ENCODE assay signal across 10 mouse cellular contexts in genomic region chr5:76763148-76763701, GRCm38 (mm10).
DNase-seq lines count a peak whose midpoint lies in the region; ATAC-seq and TF ChIP-seq lines count a peak whose summit lies in the region.
"Had no signal": no experiment of that assay in that cellular context is flagged by ENCODE, and none has a peak within 500 bp of the region (broad histone marks: within the 10 kb centered on the region; RNA-seq: fewer than 3 reads in every experiment).

No protein-coding gene starts in this region.

- 32% methylated on average over 10 of the region's 10 CpGs for WGBS in lung, embryonic 14.5 days
- WGBS in forebrain, embryonic 13.5 days, result 41% methylated on average over 10 of the region's 10 CpGs
- 67% methylated on average over 10 of the region's 10 CpGs for WGBS in limb, embryonic 12.5 days
- WGBS in stomach, embryonic 14.5 days, result 21% methylated on average over 10 of the region's 10 CpGs

- intact Hi-C loops in left cerebral cortex, postnatal 14 days (cut with DNase I), result no loop called here

- H3K9me3 ChIP-seq in lung, embryonic 14.5 days (ENCODE audit: low read depth, low read length), result peaks cover 4% of the 10 kb centered on the region; the same call in 1 of the 2 replicates
- 0 out of 2 replicates have a peak, but pooled peaks cover 5% of the 10 kb centered on the region for H3K9me3 ChIP-seq in forebrain, embryonic 13.5 days (replicated peaks)
- peaks cover 6% of the 10 kb centered on the region; the same call in 1 of the 2 replicates for H3K9me3 ChIP-seq in limb, embryonic 12.5 days
- peaks cover 5% of the 10 kb centered on the region; the same call in 1 of the 2 replicates for H3K9me3 ChIP-seq in stomach, embryonic 14.5 days (ENCODE audit: control insufficient read depth, low read depth, low read length)

- peak overlapping the region; percentile 38; the same call in 1 of the 2 replicates for H3K27ac ChIP-seq in lung, embryonic 14.5 days (ENCODE audit: low read depth)
- H3K27ac ChIP-seq in forebrain, embryonic 13.5 days, result peak overlapping the region; percentile 77
- H3K27ac ChIP-seq in limb, embryonic 12.5 days, result peak overlapping the region; percentile 41; the same call in 1 of the 2 replicates
- no peak overlapping the region for H3K27ac ChIP-seq in stomach, embryonic 14.5 days (ENCODE audit: low read length)

- H3K9ac ChIP-seq in lung, embryonic 14.5 days, result no peak overlapping the region
- no peak overlapping the region for H3K9ac ChIP-seq in forebrain, embryonic 13.5 days
- no peak overlapping the region for H3K9ac ChIP-seq in limb, embryonic 12.5 days (replicated peaks)
- no peak overlapping the region for H3K9ac ChIP-seq in stomach, embryonic 14.5 days (replicated peaks; ENCODE audit: low read depth, low read length)

- peak overlapping the region; percentile 36 for H3K4me2 ChIP-seq in lung, embryonic 14.5 days
- H3K4me2 ChIP-seq in forebrain, embryonic 13.5 days, result no peak overlapping the region
- no peak overlapping the region for H3K4me2 ChIP-seq in limb, embryonic 12.5 days
- H3K4me2 ChIP-seq in stomach, embryonic 14.5 days (replicated peaks; ENCODE audit: low read depth, low read length), result peak overlapping the region; percentile 30

- 0 out of 2 replicates have a peak, but pooled peaks cover 13% of the 10 kb centered on the region for H3K4me1 ChIP-seq in lung, embryonic 14.5 days (ENCODE audit: insufficient read depth)
- peaks cover 43% of the 10 kb centered on the region for H3K4me1 ChIP-seq in forebrain, embryonic 13.5 days
- peaks cover 28% of the 10 kb centered on the region for H3K4me1 ChIP-seq in limb, embryonic 12.5 days (replicated peaks)
- peaks cover 18% of the 10 kb centered on the region for H3K4me1 ChIP-seq in stomach, embryonic 14.5 days (ENCODE audit: control insufficient read depth, insufficient read depth, low read length)

- H3K27me3 ChIP-seq in lung, embryonic 14.5 days (ENCODE audit: insufficient read depth, low read length), result no peaks in the 10 kb centered on the region
- no peaks in the 10 kb centered on the region for H3K27me3 ChIP-seq in forebrain, embryonic 13.5 days
- H3K27me3 ChIP-seq in limb, embryonic 12.5 days, result no peaks in the 10 kb centered on the region
- H3K27me3 ChIP-seq in stomach, embryonic 14.5 days (ENCODE audit: control insufficient read depth, insufficient read depth, low read length), result no peaks in the 10 kb centered on the region

- no peaks in the 10 kb centered on the region for H3K36me3 ChIP-seq in lung, embryonic 14.5 days (ENCODE audit: insufficient read depth)
- peaks cover 37% of the 10 kb centered on the region for H3K36me3 ChIP-seq in forebrain, embryonic 13.5 days (ENCODE audit: poor library complexity, severe bottlenecking)
- peaks cover 18% of the 10 kb centered on the region for H3K36me3 ChIP-seq in limb, embryonic 12.5 days
- no peaks in the 10 kb centered on the region for H3K36me3 ChIP-seq in stomach, embryonic 14.5 days (ENCODE audit: control insufficient read depth, insufficient read depth, low read length)

- TF ChIP-seq CTCF in lung, embryonic 14.5 days (IDR thresholded peaks at IDR 0.05; ENCODE audit: low read depth), result no peak

- H3K4me3 ChIP-seq in lung, embryonic 14.5 days (ENCODE audit: low read depth, low read length), result no peak overlapping the region
- no peak overlapping the region for H3K4me3 ChIP-seq in forebrain, embryonic 13.5 days
- H3K4me3 ChIP-seq in limb, embryonic 12.5 days (replicated peaks), result no peak overlapping the region
- no peak overlapping the region for H3K4me3 ChIP-seq in stomach, embryonic 14.5 days (ENCODE audit: low read depth, low read length)

- peak; percentile 58 for DNase-seq in lung, embryonic 14.5 days
- DNase-seq in lung, postnatal 14 days, result no peak
- no peak for DNase-seq in left cerebral cortex, postnatal 14 days (ENCODE audit: low spot score in 2 of 2)
- DNase-seq in adipocyte (ENCODE audit: low spot score), result no peak
- DNase-seq: cerebellum, adult 9-10 months; right cerebral cortex, postnatal 14 days; thymus, postnatal 4 days had no signal

- ATAC-seq in lung, embryonic 14.5 days (ENCODE audit: insufficient read depth), result peak; percentile 91
- peak; percentile 79 for ATAC-seq in forebrain, embryonic 13.5 days
- ATAC-seq in limb, embryonic 12.5 days (ENCODE audit: insufficient number of reproducible peaks, insufficient read depth, low FRiP score, low TSS enrichment, low read depth), result no peak
- ATAC-seq in stomach, embryonic 14.5 days (ENCODE audit: insufficient number of reproducible peaks, insufficient read depth, low FRiP score, low read depth), result peak; percentile 75

Comparison
In these comparisons a context has a peak if more than half of its experiments do, and no peak if none do; other contexts are left out.
1. H3K4me2 ChIP-seq: peak in lung, embryonic 14.5 days (single experiment) and stomach, embryonic 14.5 days (single experiment); none in forebrain, embryonic 13.5 days (single experiment) and limb, embryonic 12.5 days (single experiment).